Mouse (Mus musculus) frontal cortex, postnatal 25 days (tissue): ENCODE results near the gene Pcgf3.

Experiments
- DNase-seq, 2 experiments: peaks; one replicate each; pipeline ENCODE4 v3.0.0; 2022; ENCODE audit warnings: low spot score in 2 of 2

Pcgf3 gene

GRCm38 (mm10) chr5:108461082-108462065 lies at the start of gene Pcgf3:
TSS of gene Pcgf3 (plus strand) at chr5:108461232.
- DNase-seq = peak; percentile 89 to 94

- DNase-seq = no peak
Observed at GRCm38 (mm10) chr5:108414711-108415110, 46.3 kb upstream of the Pcgf3 start.

DNA sequence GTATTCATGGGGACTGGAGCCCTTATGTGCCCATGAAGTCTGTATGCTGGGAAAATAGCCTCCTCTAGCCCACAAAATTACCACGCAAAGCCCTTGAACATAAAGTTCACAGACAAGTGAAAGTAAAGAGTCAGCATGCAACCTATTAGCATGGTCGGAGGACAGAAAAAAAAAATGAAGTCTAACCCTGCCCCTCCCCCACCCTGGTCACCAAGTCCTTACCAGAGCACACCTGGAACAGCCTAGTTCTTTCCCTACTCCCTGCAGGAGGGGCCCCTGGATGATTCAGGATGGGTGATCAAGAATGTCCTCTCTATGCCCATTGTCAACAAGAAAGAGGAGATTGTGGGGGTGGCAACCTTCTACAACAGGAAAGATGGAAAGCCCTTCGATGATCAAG lies 38.3 kb upstream of the Pcgf3 start:
- no peak for DNase-seq

DNA sequence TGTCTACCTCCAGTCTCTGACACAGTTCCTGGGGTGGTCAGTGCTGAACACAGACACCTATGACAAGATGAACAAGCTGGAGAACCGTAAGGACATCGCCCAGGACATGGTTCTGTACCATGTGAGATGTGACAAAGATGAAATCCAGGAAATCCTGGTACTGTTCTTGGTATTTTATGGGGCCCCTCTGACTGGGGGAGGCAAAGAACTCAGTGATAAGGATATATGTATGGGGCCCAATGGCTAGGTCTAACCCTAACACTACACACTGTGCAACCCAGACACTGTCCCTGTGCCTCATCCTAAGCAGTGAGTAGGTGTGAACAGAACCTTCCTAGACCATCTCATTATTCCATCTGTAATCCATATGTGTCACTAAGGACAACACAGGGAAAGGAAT lies 37.6 kb upstream of the Pcgf3 start:
- DNase-seq = no peak

DNA sequence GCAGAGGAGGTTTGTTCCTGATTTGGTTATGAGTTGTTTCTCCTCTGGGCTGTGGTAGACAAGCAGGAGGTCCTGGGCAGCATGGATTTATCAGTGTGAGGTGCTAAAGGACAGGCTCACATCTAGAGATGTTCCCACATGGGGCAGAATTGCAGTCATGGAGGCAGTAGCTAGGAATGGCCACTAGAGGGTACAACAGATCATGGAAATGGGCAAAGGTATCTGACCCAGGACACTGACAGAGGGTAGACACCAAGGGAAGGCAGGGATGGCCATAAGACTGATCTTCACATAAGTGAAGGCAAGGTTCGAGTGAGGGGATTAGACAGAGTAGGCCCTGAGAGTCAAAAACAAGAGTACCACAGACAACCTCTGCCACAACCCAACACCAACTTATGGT lies 33.8 kb upstream of the Pcgf3 start:
- peak in 1 of 2 experiments; percentile 34 for DNase-seq

DNA sequence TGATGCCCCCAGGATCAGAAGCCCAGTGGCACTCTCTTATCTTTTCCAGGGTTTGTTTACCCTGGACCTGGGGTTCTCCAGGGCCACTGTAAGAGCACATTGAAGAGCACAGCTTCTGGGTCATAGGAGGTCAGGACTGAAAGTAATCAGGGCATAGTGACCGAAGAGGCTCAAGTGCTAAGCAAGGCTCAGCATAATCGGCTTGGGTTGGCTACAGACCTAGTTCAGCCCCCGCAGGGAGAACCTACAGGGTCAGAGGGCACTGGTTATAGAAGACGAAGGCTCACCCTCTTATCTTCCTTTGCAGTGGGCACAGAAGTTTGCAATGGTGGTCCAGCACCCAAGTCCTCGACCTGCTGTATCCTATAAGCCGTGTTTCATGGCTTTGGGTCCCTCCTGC lies 29.8 kb upstream of the Pcgf3 start:
- DNase-seq = no peak

DNA sequence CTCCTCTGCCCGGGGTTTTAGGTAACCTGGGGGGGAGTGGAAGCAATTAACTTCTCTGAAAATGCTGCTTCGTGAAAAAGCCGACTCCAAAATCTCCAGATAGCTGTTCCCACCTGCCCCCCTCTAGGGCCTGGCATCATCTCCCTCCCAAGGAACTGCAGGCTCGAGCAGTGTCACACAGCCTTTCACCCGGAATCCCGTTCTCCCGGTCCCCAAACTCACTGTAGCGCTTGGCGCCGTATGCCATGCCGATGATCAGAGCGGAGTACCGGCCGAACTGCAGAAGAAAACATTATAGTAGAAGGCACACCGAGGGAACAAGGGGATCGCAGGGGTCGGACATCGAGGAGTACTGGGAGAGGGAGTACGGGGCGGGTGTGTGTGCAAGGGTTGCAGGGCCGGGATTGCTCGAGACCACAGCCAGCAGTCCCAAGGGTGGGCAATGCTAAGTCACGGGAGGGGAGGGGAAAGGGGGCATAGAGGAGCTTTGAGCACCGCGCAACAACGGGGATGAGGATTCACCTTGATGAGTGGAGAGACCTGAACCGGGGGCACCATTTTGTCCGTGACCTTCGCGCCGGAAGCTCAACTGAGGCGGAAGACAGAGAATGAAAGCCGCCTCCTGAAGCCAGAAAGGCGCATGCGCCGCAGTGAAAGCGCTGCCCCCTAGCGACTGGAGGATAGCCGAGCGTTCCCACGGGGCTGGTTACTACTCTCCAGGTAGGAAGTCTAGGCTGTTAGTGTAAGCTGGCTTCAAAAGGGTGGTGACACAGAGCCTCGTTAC lies 27.0 kb upstream of the Pcgf3 start, which contains the start of gene Atp5k:
Gene Atp5k, minus strand, starts transcription at position 645 of the 784 bp plus-strand sequence.
- peak; percentile 94 for DNase-seq

GRCm38 (mm10) chr5:108436101-108436500 lies 24.9 kb upstream of the Pcgf3 start:
- DNase-seq = no peak

DNA sequence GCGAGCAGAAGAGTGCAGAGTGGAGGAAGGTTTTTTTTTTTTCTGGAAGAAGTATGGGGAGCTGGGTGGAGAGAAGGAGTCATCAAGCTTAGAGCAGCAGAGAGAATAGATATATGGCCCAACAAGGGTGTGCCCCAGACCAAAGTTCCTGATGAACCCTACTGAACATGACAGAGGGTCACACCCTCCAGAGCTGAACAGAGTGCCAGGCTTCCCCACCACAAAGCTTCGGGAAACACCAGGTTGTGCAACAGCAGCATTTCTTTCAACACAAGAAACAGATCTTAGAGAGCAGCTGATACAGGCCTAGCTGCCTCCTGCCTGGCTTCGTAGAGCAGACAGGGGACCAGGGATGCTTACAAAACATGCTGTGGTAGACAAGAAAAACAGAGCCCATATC lies 14.1 kb upstream of the Pcgf3 start:
- no peak for DNase-seq

- DNase-seq = no peak
Observed at GRCm38 (mm10) chr5:108447857-108448256, 13.2 kb upstream of the Pcgf3 start.

DNA sequence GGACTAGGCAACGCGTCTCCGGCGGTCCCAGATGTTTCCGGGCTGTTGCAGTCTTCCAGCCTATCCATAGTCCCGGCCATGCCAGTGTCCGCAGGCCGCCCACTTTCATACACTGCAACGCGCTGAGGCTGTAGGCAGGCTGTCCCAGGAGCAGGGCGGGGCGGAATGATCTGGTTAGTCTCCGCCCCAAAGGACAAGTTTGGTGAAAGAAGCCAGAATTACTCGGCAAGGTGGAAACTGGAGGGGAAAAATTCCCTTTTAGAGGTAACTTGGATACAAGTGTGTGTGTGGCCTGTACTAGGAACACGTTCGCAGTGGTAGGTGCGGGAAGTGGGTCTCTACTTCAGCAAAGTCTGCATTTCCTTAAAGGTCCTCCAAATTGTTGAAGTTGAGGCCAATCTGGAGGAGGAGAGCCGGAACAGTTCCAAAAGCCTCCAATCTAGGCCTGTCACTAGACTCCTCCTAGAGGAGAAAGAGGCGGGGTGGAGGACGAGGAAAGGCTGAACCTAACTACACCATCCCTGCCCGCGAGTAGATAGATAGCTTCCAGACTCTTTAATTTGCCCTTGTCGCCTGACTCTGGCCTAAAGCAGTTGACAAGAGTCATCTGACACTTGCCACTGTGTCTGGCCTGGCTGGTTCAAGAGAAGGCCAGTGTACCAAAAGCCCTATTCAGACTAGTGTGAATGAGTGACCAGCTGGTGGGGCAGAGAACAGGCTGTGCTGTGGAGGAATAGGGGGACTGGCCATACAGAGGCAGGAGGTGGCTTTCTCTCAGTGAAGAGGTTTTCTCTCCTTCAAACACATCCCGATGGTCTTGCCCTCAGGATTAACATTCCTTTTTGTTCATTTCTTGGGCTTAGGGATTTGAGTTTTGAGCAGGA lies 12.0 kb upstream of the Pcgf3 start, which contains the start of gene Mfsd7a:
Gene Mfsd7a, minus strand, starts transcription at position 107 of the 884 bp plus-strand sequence.
- no peak for DNase-seq

DNA sequence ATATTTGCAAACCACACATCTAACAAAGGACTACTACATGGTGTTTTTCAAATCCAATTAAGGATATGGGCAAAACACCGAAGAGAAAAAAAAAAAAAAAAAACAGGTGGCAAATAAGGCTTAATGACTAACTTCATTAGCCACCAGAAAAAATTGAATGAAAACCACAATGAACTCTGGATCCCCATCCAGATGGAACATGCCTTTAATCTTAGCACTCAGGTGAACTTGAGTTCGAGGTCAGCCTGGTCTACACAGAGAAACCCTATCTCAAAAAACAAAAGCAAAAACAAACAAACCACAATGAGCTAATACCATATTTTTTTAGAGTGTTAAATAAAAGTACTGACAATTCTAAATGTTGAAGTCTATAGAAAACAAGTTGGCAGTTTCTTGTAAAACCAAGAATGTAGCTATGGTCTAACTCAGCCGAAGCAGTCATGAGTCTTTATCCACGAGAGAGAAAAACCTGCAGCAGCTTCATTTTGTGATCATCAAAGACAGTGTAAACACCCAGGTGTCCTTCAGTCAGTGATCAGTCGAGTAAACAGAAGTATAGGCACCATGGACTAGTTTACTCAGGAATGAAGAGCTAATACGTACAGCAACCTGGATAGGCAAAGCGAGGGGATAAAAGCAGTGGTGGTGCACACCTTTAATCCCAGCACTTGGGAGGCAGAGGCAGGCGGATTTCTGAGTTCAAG lies 10.0 kb upstream of the Pcgf3 start:
- no peak for DNase-seq

GRCm38 (mm10) chr5:108451611-108452010 lies 9.4 kb upstream of the Pcgf3 start:
- DNase-seq = no peak

DNA sequence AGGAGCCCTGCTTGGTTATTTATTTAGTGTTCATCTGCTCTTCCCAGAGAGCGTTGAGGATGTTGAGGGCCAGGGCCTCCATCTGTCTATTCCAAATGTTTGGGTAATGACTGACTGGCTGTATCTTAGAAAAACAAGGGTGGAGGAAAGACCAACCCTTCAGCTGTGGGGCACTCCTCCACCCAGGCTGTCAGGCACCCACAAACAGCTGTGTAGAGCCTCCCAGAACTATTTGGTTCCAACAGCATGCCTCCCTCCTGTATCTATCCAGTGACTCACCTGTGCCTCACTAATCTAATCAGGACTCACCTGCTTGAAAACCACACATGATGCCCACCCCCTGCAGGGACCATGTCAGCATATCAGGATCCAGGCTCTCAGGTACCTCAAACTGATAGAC lies 8.6 kb upstream of the Pcgf3 start:
- no peak for DNase-seq

DNA sequence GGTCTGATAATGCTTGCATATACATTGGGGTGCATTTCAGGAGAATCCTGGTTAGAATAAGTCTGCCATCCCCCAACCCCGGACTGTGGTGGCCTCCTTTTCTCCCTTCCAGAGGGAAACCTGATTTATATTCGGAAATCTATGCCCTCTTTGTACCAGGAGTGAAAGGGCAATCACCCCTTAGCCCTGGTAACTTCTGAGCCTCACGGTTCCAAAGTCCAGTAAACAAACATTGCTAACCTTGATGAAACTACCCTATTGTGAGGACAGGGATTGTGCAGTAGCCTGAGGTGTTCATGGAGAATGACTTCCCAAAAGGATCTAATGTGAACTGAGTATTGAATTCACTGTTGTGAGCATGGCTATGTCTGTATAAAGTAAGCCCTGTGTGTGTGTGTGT lies 6.9 kb upstream of the Pcgf3 start:
- DNase-seq = no peak

GRCm38 (mm10) chr5:108458706-108459105 lies 2.3 kb upstream of the Pcgf3 start:
- no peak for DNase-seq

DNA sequence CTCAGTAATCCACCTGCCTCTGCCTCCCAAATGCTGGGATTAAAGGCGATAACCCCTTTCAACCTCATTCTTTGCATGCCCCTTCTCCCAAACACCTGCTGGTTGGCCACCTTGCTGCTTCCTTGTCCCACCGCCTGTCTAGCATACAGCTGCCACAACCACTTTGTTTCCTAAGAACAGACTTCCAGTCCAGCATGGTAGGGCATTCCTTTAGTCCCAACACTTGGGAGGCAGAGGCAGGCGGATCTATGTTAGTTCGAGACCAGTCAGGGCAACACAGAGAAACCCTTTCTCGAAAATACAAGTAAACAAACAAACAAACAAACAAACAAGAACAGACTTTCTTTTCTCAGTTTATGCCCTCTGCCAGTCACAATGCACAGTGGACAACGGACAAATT lies 571 bp upstream of the Pcgf3 start:
- no peak for DNase-seq

DNA sequence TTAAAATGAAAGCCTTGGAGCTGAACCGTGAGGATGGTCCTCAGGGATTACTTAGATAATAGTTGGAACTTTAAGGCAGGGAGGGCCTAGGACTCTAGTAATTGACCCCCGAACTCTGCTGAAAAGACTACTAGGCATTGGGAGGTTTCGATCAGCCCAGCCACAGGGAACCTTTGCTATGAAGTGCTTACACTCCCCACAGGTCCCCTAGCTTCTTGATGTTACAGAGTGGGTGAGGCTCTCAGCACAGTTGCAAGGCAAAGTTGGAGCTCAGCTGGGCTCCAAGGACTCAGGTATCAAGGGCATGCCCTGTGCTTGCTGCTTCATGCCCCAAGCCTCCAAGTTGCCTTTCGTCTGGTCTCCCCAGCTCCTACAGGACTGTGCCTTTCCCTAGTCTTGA lies 1.4 kb downstream of the Pcgf3 start:
- DNase-seq = no peak

- DNase-seq = no peak
Observed at GRCm38 (mm10) chr5:108465131-108465891, 4.3 kb downstream of the Pcgf3 start.

GRCm38 (mm10) chr5:108466647-108467046 lies 5.6 kb downstream of the Pcgf3 start:
- DNase-seq = no peak
